Mouse (Mus musculus) urinary bladder, adult 18-20 months (tissue): ENCODE data around the gene Sertad2.
A peak's percentile ranks its signal among the peaks of the same experiment; 100 is the strongest.

Source experiments
- DNase-seq, 2 experiments: peaks; one replicate each; pipeline ENCODE4 v3.0.0; 2022; ENCODE audit warnings: low spot score in 2 of 2, mixed read lengths in 2 of 2

The Sertad2 gene

GRCm38 (mm10) chr11:20644166-20644565, 101.1 kb downstream of the Sertad2 start:
- DNase-seq, result no peak

- DNase-seq, result no peak
Observed at GRCm38 (mm10) chr11:20644872-20645271, 101.8 kb downstream of the Sertad2 start.

- no peak for DNase-seq
Observed at GRCm38 (mm10) chr11:20645521-20645920, 102.5 kb downstream of the Sertad2 start.

GRCm38 (mm10) chr11:20646142-20646541, 103.1 kb downstream of the Sertad2 start:
- DNase-seq, result no peak

- no peak for DNase-seq
Observed at GRCm38 (mm10) chr11:20646986-20647726, 104.1 kb downstream of the Sertad2 start.

- DNase-seq, result peak; percentile 45 to 53
Observed at GRCm38 (mm10) chr11:20647902-20648625, 105.0 kb downstream of the Sertad2 start.

GRCm38 (mm10) chr11:20649477-20649876, 106.4 kb downstream of the Sertad2 start:
- no peak for DNase-seq

- DNase-seq, result no peak
Observed at GRCm38 (mm10) chr11:20650006-20650639, 107.1 kb downstream of the Sertad2 start.

- no peak for DNase-seq
Observed at GRCm38 (mm10) chr11:20651166-20651565, 108.1 kb downstream of the Sertad2 start.

GRCm38 (mm10) chr11:20655795-20656710, 113.0 kb downstream of the Sertad2 start:
- no peak for DNase-seq

- no peak for DNase-seq
Observed at GRCm38 (mm10) chr11:20656711-20657057, 113.6 kb downstream of the Sertad2 start.

GRCm38 (mm10) chr11:20659094-20659493, 116.0 kb downstream of the Sertad2 start:
- no peak for DNase-seq

- no peak for DNase-seq
Observed at GRCm38 (mm10) chr11:20660111-20661097, 117.4 kb downstream of the Sertad2 start.

- DNase-seq, result no peak
Observed at GRCm38 (mm10) chr11:20661652-20662051, 118.6 kb downstream of the Sertad2 start.

- peak in 1 of 2 experiments; percentile 20 for DNase-seq
Observed at GRCm38 (mm10) chr11:20662811-20663210, 119.8 kb downstream of the Sertad2 start.

GRCm38 (mm10) chr11:20663580-20664198, 120.6 kb downstream of the Sertad2 start:
- DNase-seq, result no peak

GRCm38 (mm10) chr11:20664878-20665277, 121.8 kb downstream of the Sertad2 start:
- DNase-seq, result no peak

- DNase-seq, result no peak
Observed at GRCm38 (mm10) chr11:20671789-20672392, 128.8 kb downstream of the Sertad2 start.

GRCm38 (mm10) chr11:20672513-20672912, 129.5 kb downstream of the Sertad2 start:
- DNase-seq, result no peak
